Mouse (Mus musculus) bone marrow, adult 2 months (tissue): ENCODE results near the gene Rab9. TPM values are rescaled to one million over a fixed set of nuclear protein-coding genes. Genes with fewer than 3 reads are reported as not detected.
A peak's percentile ranks its signal among the peaks of the same experiment; 100 is the strongest.

Experiments
- H3K27ac ChIP-seq: fragments of 200-500 bp; 2 replicates; pipeline ENCODE4 v1.5.1; 2012; ENCODE audit warnings: low read depth, mild to moderate bottlenecking, control low read depth, inconsistent platforms, low read length; ENCODE audit not compliant: control insufficient read depth, poor library complexity, insufficient read depth
- H3K4me1 ChIP-seq: fragments of 200-500 bp; 2 replicates; pipeline ENCODE4 v1.6.1; 2011; ENCODE audit warnings: low read length; ENCODE audit not compliant: control insufficient read depth, insufficient read depth
- H3K4me3 ChIP-seq: fragments of 200-500 bp; replicated peaks from 2 replicates; pipeline ENCODE3; 2011; ENCODE audit warnings: mild to moderate bottlenecking, low read depth, low read length, control low read depth; ENCODE audit not compliant: control insufficient read depth
- CTCF ChIP-seq: fragments of 200-500 bp; IDR thresholded peaks from 2 replicates; pipeline ENCODE4 v1.5.1; 2011; ENCODE audit warnings: low read length, control low read depth; ENCODE audit not compliant: control insufficient read depth, insufficient read depth
- POLR2A ChIP-seq: fragments of 200-500 bp; IDR thresholded peaks from 2 replicates; pipeline ENCODE4 v1.6.1; 2011; ENCODE audit warnings: low read depth, mild to moderate bottlenecking, control low read depth, low read length, borderline replicate concordance; ENCODE audit not compliant: control insufficient read depth
- WGBS: fragments of 180-500 bp; shearing (Covaris S2); methylation state at CpG from one replicate; pipeline ENCODE4 v1.1.7; 2018; 5-methylcytosine and 5-hydroxymethylcytosine counted together
- polyA plus RNA-seq: library from polyadenylated mRNA; stranded (reverse); fragments of >200 nt; gene quantifications from 2 replicates; pipeline ENCODE4 v1.2.4, GENCODE M21; 2011; ENCODE audit warnings: low replicate concordance; ENCODE audit not compliant: missing spikeins, insufficient read depth, insufficient read length

Rab9 gene
- polyA plus RNA-seq, 1 experiment, result 26.0 TPM

- TF ChIP-seq POLR2A (no peak), CTCF (no peak)
- Histone ChIP-seq H3K4me3 (no peak overlapping the region), H3K27ac (no peak overlapping the region), H3K4me1 (no peaks in the 10 kb centered on the region; the same call in 1 of the 2 replicates)
Measured at GRCm38 (mm10) chrX:166511107-166511506, 31.4 kb upstream of the Rab9 start.

- 13% methylated on average over 64 of the region's 65 CpGs for WGBS
- Histone ChIP-seq H3K4me1 (no peaks in the 10 kb centered on the region; the same call in 1 of the 2 replicates), H3K27ac (peak overlapping the region; percentile 97), H3K4me3 (peak overlapping the region; percentile 69)
- TF ChIP-seq CTCF (no peak), POLR2A (peak; percentile 83; the same call in 1 of the 2 replicates)
Measured at GRCm38 (mm10) chrX:166509761-166510738, 30.4 kb upstream of the Rab9 start.

DNA sequence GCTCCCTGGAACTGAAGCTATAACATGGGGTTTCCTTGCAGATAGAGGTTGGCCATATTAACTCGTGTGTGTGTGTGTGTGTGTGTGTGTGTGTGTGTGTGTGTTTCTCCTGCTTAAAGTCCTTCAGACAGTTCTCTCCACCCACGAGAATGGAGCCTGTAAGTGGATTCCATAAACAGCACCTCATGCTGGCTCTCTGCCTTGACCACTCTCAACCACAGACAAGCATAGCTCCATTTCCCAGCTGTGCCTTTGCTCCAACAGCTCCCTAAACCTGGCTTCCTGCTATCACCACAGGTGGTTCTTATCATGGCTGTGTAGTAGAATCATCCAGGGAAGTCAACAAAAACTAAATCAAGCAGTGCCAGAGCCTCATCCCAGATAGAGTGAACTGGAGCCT, 24.8 kb upstream of the Rab9 start:
- TF ChIP-seq CTCF (no peak), POLR2A (no peak)
- H3K4me3 ChIP-seq, result no peak overlapping the region
- no peaks in the 10 kb centered on the region; the same call in 1 of the 2 replicates for H3K4me1 ChIP-seq
- 61% methylated on average over 2 of the region's 2 CpGs for WGBS
- H3K27ac ChIP-seq, result no peak overlapping the region

GRCm38 (mm10) chrX:166499496-166500190, 20.0 kb upstream of the Rab9 start:
- H3K27ac ChIP-seq, result no peak overlapping the region
- no peak overlapping the region for H3K4me3 ChIP-seq
- WGBS, result 54% methylated on average over 1 of the region's 1 CpGs
- TF ChIP-seq POLR2A (no peak), CTCF (no peak)
- H3K4me1 ChIP-seq, result no peaks in the 10 kb centered on the region; the same call in 1 of the 2 replicates

DNA sequence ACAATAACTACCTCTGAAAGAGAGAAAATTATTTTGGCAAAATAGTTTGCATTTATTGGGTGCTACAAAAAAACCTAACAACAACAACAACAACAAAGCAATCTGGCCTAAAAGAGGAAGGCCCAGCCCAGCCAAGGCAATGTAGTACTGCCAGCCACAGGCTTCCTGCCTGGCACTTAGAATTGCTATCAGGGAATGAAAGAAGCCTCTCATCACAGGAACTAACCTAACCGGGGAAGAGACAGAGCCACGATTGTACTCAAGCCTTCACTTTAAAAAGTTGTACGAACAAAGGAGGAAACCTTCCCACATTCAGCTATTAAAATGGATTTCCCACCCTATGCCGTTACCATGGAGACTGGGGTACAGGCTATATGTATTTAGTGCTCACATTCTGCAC, 18.1 kb upstream of the Rab9 start:
- no peak for TF ChIP-seq POLR2A
- no peak for TF ChIP-seq CTCF
- Histone ChIP-seq H3K27ac (no peak overlapping the region), H3K4me3 (no peak overlapping the region), H3K4me1 (no peaks in the 10 kb centered on the region; the same call in 1 of the 2 replicates)
- WGBS, result 29% methylated on average over 4 of the region's 4 CpGs

DNA sequence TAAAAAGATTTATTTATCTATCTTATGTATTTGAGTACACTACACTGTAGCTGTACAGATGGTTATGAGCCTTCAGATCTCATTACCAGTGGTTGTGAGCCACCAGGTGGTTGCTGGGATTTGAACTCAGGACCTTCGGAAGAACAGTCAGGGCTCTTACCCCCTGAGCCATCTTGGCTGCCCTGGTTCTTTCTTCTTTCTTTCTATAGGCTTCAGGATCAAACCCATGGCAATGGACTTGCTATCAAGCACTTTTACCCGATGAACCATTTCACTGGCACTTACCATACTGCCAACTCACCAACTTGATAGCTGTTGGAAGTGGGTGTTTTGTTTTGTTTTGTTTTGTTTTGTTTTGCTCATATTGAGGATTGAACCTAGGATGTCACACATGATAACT, 15.4 kb upstream of the Rab9 start:
- 80% methylated on average over 2 of the region's 2 CpGs for WGBS

DNA sequence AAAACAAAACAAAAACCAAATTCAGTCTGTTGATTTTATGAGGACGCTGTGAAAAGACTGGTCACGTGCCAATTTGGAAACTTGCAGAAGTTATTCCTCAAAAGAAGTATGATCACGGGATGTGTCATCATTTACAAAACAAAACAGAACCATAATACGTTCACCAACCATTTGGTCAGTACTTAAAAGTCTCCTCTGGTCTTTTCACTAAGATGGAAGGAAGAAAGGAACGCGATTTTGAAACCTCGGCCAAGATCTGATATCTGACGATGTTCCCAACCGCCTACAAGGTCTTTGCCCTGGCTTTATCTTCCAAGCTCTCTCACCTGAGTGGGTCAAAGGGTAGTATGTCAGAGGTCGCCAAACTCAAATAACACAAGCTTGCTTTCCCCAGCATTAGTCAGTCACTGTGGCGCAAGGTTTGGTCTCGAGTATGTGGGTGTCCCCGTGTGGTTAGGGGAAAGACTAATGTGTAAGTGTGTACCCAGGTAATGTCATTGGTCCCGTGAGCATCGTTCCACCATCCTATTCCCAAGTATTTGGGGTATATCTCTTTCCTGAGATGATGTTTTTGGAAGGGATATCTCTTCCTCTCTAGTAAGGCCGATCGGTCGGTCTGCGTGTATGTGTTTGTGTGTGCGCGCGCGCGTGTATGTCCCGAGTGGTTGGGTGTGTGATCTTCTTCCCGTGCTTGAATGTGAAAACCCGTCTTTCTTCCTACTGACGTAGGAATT, 869 bp downstream of the Rab9 start:
- H3K27ac ChIP-seq, result peak overlapping the region; percentile 62; the same call in 1 of the 2 replicates
- no peaks in the 10 kb centered on the region; the same call in 1 of the 2 replicates for H3K4me1 ChIP-seq
- TF ChIP-seq POLR2A, result no peak
- no peak for TF ChIP-seq CTCF
- H3K4me3 ChIP-seq, result peak overlapping the region; percentile 90
- 15% methylated on average over 28 of the region's 28 CpGs for WGBS

More for the DNA sequence above, 15.4 kb upstream of the Rab9 start:
- no peak for TF ChIP-seq POLR2A
- TF ChIP-seq CTCF, result no peak
- no peak overlapping the region for H3K4me3 ChIP-seq
- no peak overlapping the region for H3K27ac ChIP-seq
- no peaks in the 10 kb centered on the region; the same call in 1 of the 2 replicates for H3K4me1 ChIP-seq

- TF ChIP-seq POLR2A, result no peak
- no peak for TF ChIP-seq CTCF
- no peak overlapping the region for H3K27ac ChIP-seq
- 70% methylated on average over 6 of the region's 6 CpGs for WGBS
- no peaks in the 10 kb centered on the region; the same call in 1 of the 2 replicates for H3K4me1 ChIP-seq
- no peak overlapping the region for H3K4me3 ChIP-seq
Measured at GRCm38 (mm10) chrX:166477393-166477792, 2.3 kb downstream of the Rab9 start.
